Mouse (Mus musculus): ENCODE measurements around the gene Epn2.
A peak's percentile ranks its signal among the peaks of the same experiment; 100 is the strongest.

DNA sequence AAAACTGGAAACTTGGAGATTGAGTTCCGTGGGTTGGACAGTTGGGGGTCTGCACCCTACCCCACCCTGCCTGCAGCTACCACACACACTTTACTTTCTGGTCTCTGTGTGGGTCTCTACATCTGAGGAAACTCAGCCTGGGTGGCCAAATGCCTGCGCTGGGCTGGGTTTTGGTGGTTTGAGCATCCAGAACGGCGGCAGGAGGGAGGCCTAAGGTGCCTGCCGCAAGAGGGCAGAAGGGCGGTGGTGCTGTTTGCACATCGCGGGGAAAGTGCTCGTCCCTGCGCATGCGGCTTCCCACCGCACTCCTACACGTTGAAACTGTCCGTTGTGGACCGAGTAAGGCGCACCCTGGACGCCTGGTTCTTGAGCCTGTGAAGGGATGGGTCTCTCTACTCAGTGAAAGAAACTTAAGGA lies 40.8 kb upstream of the Epn2 start:
- 0 out of 2 replicates have a peak, but pooled peaks have one; percentile 32 for TF ChIP-seq ZC3H11A (IDR thresholded peaks at IDR 0.05; ENCODE audit: borderline replicate concordance, low read depth, low read length)
- TF ChIP-seq CHD2 (IDR thresholded peaks at IDR 0.05; ENCODE audit: low read depth, low read length): no peak
- no peak for TF ChIP-seq ZNF384 (IDR thresholded peaks at IDR 0.05; ENCODE audit: low read depth, low read length)
- no peak for TF ChIP-seq HCFC1 (IDR thresholded peaks at IDR 0.05; ENCODE audit: borderline replicate concordance, insufficient read depth, low read length)

All from ES-E14 (cell line).